Mouse (Mus musculus) retina, postnatal 1 day (tissue): ENCODE data around the gene 4930438A08Rik.
"Not testable (repeated sequence)": the region's sequence is repeated elsewhere in the genome, so short reads cannot be mapped to it uniquely, and the experiment has no call there.

ENCODE experiments used
- DNase-seq: peaks from one replicate; pipeline ENCODE4 v3.0.0-alpha.2; 2012

Gene 4930438A08Rik

GRCm38 (mm10) chr11:58274572-58274971 is at the start of gene 4930438A08Rik:
TSS of gene 4930438A08Rik (plus strand) at chr11:58274799.
- DNase-seq: no peak

GRCm38 (mm10) chr11:58224872-58225271 is 49.7 kb upstream of the 4930438A08Rik start:
- DNase-seq: not testable (repeated sequence)

- peak; percentile 79 for DNase-seq
Measured at GRCm38 (mm10) chr11:58225655-58226054, 48.9 kb upstream of the 4930438A08Rik start.

- DNase-seq: no peak
Measured at GRCm38 (mm10) chr11:58226425-58226824, 48.2 kb upstream of the 4930438A08Rik start.

- not testable (repeated sequence) for DNase-seq
Measured at GRCm38 (mm10) chr11:58228021-58228420, 46.6 kb upstream of the 4930438A08Rik start.

GRCm38 (mm10) chr11:58230396-58230910 is 44.1 kb upstream of the 4930438A08Rik start:
- peak; percentile 16 for DNase-seq

GRCm38 (mm10) chr11:58231156-58231555 is 43.4 kb upstream of the 4930438A08Rik start:
- DNase-seq: no peak

- not testable (repeated sequence) for DNase-seq
Measured at GRCm38 (mm10) chr11:58234551-58234950, 40.0 kb upstream of the 4930438A08Rik start.

GRCm38 (mm10) chr11:58235152-58235551 is 39.4 kb upstream of the 4930438A08Rik start:
- peak; percentile 41 for DNase-seq

GRCm38 (mm10) chr11:58238840-58239791 is 35.5 kb upstream of the 4930438A08Rik start:
- DNase-seq: peak; percentile 84

GRCm38 (mm10) chr11:58247294-58247693 is 27.3 kb upstream of the 4930438A08Rik start:
- peak; percentile 32 for DNase-seq

- no peak for DNase-seq
Measured at GRCm38 (mm10) chr11:58249203-58249981, 25.2 kb upstream of the 4930438A08Rik start.

- DNase-seq: no peak
Measured at GRCm38 (mm10) chr11:58250550-58250949, 24.0 kb upstream of the 4930438A08Rik start.

- DNase-seq: no peak
Measured at GRCm38 (mm10) chr11:58254411-58254810, 20.2 kb upstream of the 4930438A08Rik start.

GRCm38 (mm10) chr11:58257816-58258215 is 16.8 kb upstream of the 4930438A08Rik start:
- no peak for DNase-seq

GRCm38 (mm10) chr11:58260156-58260555 is 14.4 kb upstream of the 4930438A08Rik start:
- no peak for DNase-seq

GRCm38 (mm10) chr11:58261826-58262225 is 12.8 kb upstream of the 4930438A08Rik start:
- DNase-seq: no peak

- no peak for DNase-seq
Measured at GRCm38 (mm10) chr11:58262336-58262735, 12.3 kb upstream of the 4930438A08Rik start.

GRCm38 (mm10) chr11:58263516-58263915 is 11.1 kb upstream of the 4930438A08Rik start:
- no peak for DNase-seq

GRCm38 (mm10) chr11:58264546-58264945 is 10.1 kb upstream of the 4930438A08Rik start:
- DNase-seq: no peak

- no peak for DNase-seq
Measured at GRCm38 (mm10) chr11:58268285-58268684, 6.3 kb upstream of the 4930438A08Rik start.

GRCm38 (mm10) chr11:58275756-58276155 is 1.2 kb downstream of the 4930438A08Rik start:
- no peak for DNase-seq

- no peak for DNase-seq
Measured at GRCm38 (mm10) chr11:58281970-58282496, 7.4 kb downstream of the 4930438A08Rik start.
